Mouse (Mus musculus): ENCODE measurements around the gene Wdr5b. TPM values are rescaled to one million over a fixed set of nuclear protein-coding genes. Genes with fewer than 3 reads are reported as not detected.
"Not testable (repeated sequence)": the region's sequence is repeated elsewhere in the genome, so short reads cannot be mapped to it uniquely, and the experiment has no call there.

Gene Wdr5b
- polyA plus RNA-seq (2015; fragmentation: Nextera tagmentation; extraction: Ambion mirVana): 5.4 and 5.8 TPM in 2 replicates

DNA sequence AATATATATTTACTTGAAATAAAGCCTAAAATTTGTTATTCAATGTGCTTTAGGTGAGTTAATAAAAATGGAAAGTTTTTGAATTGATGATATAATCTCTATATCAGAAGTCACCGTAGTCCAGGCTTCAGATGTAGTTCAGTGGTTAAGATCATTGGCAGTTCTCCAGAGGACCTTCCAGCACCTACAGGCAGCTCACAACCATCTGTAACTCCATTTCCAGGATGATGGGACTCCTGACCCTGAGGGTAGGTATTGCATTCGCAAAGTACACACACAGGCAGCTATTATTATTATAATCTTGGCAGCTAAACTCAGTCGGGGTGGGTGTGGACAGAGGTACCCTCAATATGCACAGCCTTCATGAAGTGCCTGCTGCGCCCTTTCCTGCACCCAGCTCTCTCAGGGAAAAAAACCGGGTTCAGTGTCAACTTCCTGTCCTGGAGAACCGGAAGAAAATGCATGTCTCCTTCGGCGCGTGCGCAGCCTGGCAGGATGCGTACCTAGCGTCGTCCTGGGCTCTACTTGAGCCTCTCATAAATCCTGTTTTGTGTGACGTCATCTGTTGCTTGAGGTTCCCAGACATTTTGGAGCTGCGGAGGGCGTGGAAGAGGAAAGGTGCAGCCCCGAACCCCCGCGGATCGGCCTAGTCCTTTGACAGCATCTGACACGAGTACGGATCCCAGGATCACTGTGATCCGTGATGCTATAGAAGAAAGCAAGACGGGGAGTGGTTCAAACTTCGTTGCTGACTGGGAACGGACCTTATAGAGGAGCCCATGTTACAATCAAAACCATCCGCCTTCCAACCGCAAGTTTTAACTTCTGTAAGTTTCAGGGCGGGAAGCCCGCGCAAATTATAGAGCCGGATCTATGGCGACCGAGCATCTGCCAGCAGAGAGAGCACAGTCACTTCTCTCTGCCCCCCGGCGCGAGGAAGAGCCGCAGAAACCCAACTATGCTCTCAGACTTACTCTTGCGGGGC, at the start of gene Wdr5b:
Gene Wdr5b (plus strand): TSS at position 551 of the 985 bp plus-strand sequence.
- Histone ChIP-seq H3K9me3 (ENCODE audit: low read length) (no peaks in the 10 kb centered on the region), H3K4me1 (ENCODE audit: insufficient read depth, low read depth, low read length) (peaks cover 8% of the 10 kb centered on the region; the same call in 1 of the 2 replicates), H3K4me2 (replicated peaks; ENCODE audit: low read depth, low read length) (peak within 1 kb of the TSS; percentile 70), H3K36me3 (ENCODE audit: insufficient read depth, low read length) (peaks cover 5% of the 10 kb centered on the region; the same call in 1 of the 2 replicates), H3K27ac (ENCODE audit: low read length) (peak within 1 kb of the TSS; percentile 79), H3K27me3 (replicated peaks; ENCODE audit: insufficient read depth, low read length) (no peaks in the 10 kb centered on the region), H3K4me3 (ENCODE audit: low read depth, low read length) (peak within 1 kb of the TSS; percentile 64), H3K9ac (replicated peaks; ENCODE audit: low read depth) (peak within 1 kb of the TSS; percentile 65)
- TF ChIP-seq EP300 (IDR thresholded peaks at IDR 0.05): no peak
- no peak; the same call in 1 of the 2 replicates for TF ChIP-seq CTCF (IDR thresholded peaks at IDR 0.05)
- ATAC-seq: peak; percentile 98
- WGBS: 2% methylated on average over 39 of the region's 39 CpGs
- DNase-seq (ENCODE audit: low spot score): peak; percentile 100

- no peaks in the 10 kb centered on the region for H3K36me3 ChIP-seq (ENCODE audit: insufficient read depth, low read length)
- ATAC-seq (no peak), DNase-seq (ENCODE audit: low spot score) (no peak)
- no peaks in the 10 kb centered on the region for H3K4me1 ChIP-seq (ENCODE audit: insufficient read depth, low read depth, low read length)
- no peaks in the 10 kb centered on the region for H3K9me3 ChIP-seq (ENCODE audit: low read length)
- no peak overlapping the region for H3K9ac ChIP-seq (replicated peaks; ENCODE audit: low read depth)
- no peak overlapping the region for H3K4me3 ChIP-seq (ENCODE audit: low read depth, low read length)
- H3K27me3 ChIP-seq (replicated peaks; ENCODE audit: insufficient read depth, low read length): no peaks in the 10 kb centered on the region
- no peak overlapping the region for H3K4me2 ChIP-seq (replicated peaks; ENCODE audit: low read depth, low read length)
- TF ChIP-seq CTCF (IDR thresholded peaks at IDR 0.05): no peak
- no peak for TF ChIP-seq EP300 (IDR thresholded peaks at IDR 0.05)
- H3K27ac ChIP-seq (ENCODE audit: low read length): no peak overlapping the region
- 31% methylated on average over 1 of the region's 1 CpGs for WGBS
Observed at GRCm38 (mm10) chr16:35992391-35992790, 48.6 kb upstream of the Wdr5b start.

DNA sequence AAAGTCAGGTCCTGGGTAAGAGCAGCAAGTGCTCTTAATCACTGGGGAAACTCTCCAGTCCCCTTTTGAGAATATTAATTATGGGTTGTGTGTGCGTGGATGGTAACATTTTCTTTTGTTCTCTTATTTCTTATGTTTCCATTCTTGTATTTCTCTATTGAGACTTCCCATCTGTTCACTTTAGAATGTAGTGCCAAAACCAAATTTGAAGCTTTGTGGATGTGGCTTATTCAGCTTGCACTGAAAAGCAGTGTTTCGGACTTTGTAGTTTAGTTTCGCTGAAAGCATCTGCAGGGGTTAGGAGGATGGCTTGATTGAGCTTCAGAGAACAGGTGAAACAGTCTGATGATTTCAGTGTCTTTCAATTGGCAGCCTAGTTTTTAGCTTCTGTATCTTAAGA, 47.7 kb upstream of the Wdr5b start:
- Histone ChIP-seq H3K4me3 (ENCODE audit: low read depth, low read length) (no peak overlapping the region), H3K9ac (replicated peaks; ENCODE audit: low read depth) (no peak overlapping the region), H3K4me1 (ENCODE audit: insufficient read depth, low read depth, low read length) (no peaks in the 10 kb centered on the region), H3K27me3 (replicated peaks; ENCODE audit: insufficient read depth, low read length) (no peaks in the 10 kb centered on the region), H3K4me2 (replicated peaks; ENCODE audit: low read depth, low read length) (no peak overlapping the region), H3K9me3 (ENCODE audit: low read length) (no peaks in the 10 kb centered on the region), H3K36me3 (ENCODE audit: insufficient read depth, low read length) (no peaks in the 10 kb centered on the region), H3K27ac (ENCODE audit: low read length) (no peak overlapping the region)
- WGBS: 87% methylated on average over 3 of the region's 3 CpGs
- ATAC-seq (no peak), DNase-seq (ENCODE audit: low spot score) (no peak)
- no peak for TF ChIP-seq CTCF (IDR thresholded peaks at IDR 0.05)
- TF ChIP-seq EP300 (IDR thresholded peaks at IDR 0.05): no peak

DNA sequence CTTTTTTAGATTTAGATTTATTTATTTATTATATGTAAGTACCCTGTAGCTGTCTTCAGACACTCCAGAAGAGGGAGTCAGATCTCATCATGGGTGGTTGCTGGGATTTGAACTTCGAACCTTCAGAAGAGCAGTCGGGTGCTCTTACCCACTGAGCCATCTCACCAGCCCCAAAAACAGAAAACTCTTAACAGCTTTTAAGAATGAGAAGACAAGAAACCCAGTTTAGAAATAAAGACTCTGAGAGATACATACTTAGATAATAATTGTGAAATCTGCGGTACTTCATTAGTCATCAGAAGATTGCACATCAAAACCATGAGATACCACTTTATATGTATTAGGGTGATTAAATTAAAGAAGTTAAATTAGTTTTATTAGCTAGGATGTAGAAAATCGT, 42.1 kb upstream of the Wdr5b start:
- H3K27ac ChIP-seq (ENCODE audit: low read length); H3K9ac ChIP-seq (replicated peaks; ENCODE audit: low read depth); H3K36me3 ChIP-seq (ENCODE audit: insufficient read depth, low read length); H3K9me3 ChIP-seq (ENCODE audit: low read length); H3K4me2 ChIP-seq (replicated peaks; ENCODE audit: low read depth, low read length); H3K4me3 ChIP-seq (ENCODE audit: low read depth, low read length); H3K27me3 ChIP-seq (replicated peaks; ENCODE audit: insufficient read depth, low read length); ATAC-seq; H3K4me1 ChIP-seq (ENCODE audit: insufficient read depth, low read depth, low read length); DNase-seq (ENCODE audit: low spot score): not testable (repeated sequence)
- WGBS: 91% methylated on average over 4 of the region's 4 CpGs

- ATAC-seq (no peak), DNase-seq (ENCODE audit: low spot score) (no peak)
- Histone ChIP-seq H3K4me1 (ENCODE audit: insufficient read depth, low read depth, low read length) (no peaks in the 10 kb centered on the region), H3K9ac (replicated peaks; ENCODE audit: low read depth) (no peak overlapping the region), H3K27ac (ENCODE audit: low read length) (no peak overlapping the region), H3K27me3 (replicated peaks; ENCODE audit: insufficient read depth, low read length) (no peaks in the 10 kb centered on the region), H3K36me3 (ENCODE audit: insufficient read depth, low read length) (no peaks in the 10 kb centered on the region; the same call in 1 of the 2 replicates), H3K4me3 (ENCODE audit: low read depth, low read length) (no peak overlapping the region), H3K4me2 (replicated peaks; ENCODE audit: low read depth, low read length) (no peak overlapping the region), H3K9me3 (ENCODE audit: low read length) (no peaks in the 10 kb centered on the region)
- TF ChIP-seq CTCF (IDR thresholded peaks at IDR 0.05) (no peak), EP300 (IDR thresholded peaks at IDR 0.05) (no peak)
- 84% methylated on average over 3 of the region's 3 CpGs for WGBS
Observed at GRCm38 (mm10) chr16:36008396-36008795, 32.6 kb upstream of the Wdr5b start.

- H3K9me3 ChIP-seq (ENCODE audit: low read length): no peaks in the 10 kb centered on the region
- peaks cover 9% of the 10 kb centered on the region; the same call in 1 of the 2 replicates for H3K36me3 ChIP-seq (ENCODE audit: insufficient read depth, low read length)
- no peak overlapping the region for H3K9ac ChIP-seq (replicated peaks; ENCODE audit: low read depth)
- no peak overlapping the region for H3K4me2 ChIP-seq (replicated peaks; ENCODE audit: low read depth, low read length)
- ATAC-seq (no peak), DNase-seq (ENCODE audit: low spot score) (no peak)
- 90% methylated on average over 1 of the region's 1 CpGs for WGBS
- no peaks in the 10 kb centered on the region for H3K4me1 ChIP-seq (ENCODE audit: insufficient read depth, low read depth, low read length)
- no peaks in the 10 kb centered on the region for H3K27me3 ChIP-seq (replicated peaks; ENCODE audit: insufficient read depth, low read length)
- no peak overlapping the region for H3K27ac ChIP-seq (ENCODE audit: low read length)
- H3K4me3 ChIP-seq (ENCODE audit: low read depth, low read length): no peak overlapping the region
- TF ChIP-seq EP300 (IDR thresholded peaks at IDR 0.05): no peak
- no peak for TF ChIP-seq CTCF (IDR thresholded peaks at IDR 0.05)
Observed at GRCm38 (mm10) chr16:36016335-36016734, 24.7 kb upstream of the Wdr5b start.

DNA sequence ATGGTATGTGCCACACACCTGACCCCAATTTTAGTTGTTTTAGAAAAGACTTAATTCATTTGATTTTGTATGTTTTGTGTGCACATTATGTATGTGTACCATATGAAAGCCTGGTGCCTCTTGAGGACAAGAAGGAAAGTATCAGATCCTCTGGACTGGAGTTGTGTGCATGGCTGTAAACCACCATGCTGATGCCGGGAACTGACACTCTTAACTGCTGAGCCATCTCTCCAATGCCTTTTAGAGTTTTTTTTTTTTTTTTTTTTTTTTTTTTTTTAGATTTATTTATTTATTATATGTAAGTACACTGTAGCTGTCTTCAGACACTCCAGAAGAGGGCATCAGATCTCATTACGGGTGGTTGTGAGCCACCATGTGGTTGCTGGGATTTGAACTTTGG, 12.9 kb upstream of the Wdr5b start:
- ATAC-seq; H3K27ac ChIP-seq (ENCODE audit: low read length); H3K4me1 ChIP-seq (ENCODE audit: insufficient read depth, low read depth, low read length); H3K27me3 ChIP-seq (replicated peaks; ENCODE audit: insufficient read depth, low read length); H3K4me2 ChIP-seq (replicated peaks; ENCODE audit: low read depth, low read length); DNase-seq (ENCODE audit: low spot score); H3K9ac ChIP-seq (replicated peaks; ENCODE audit: low read depth); H3K9me3 ChIP-seq (ENCODE audit: low read length); H3K4me3 ChIP-seq (ENCODE audit: low read depth, low read length): not testable (repeated sequence)
- peaks cover 21% of the 10 kb centered on the region; the same call in 1 of the 2 replicates for H3K36me3 ChIP-seq (ENCODE audit: insufficient read depth, low read length)
- 86% methylated on average over 1 of the region's 2 CpGs for WGBS

Measured in lung, postnatal 0 days (tissue).